ENCODE assay signal across 9 mouse cellular contexts in genomic region chr10:95681058-95681440, GRCm38 (mm10). TPM values are rescaled to one million over a fixed set of nuclear protein-coding genes. Genes with fewer than 3 reads are reported as not detected.
DNase-seq lines count a peak whose midpoint lies in the region; ATAC-seq lines count a peak whose summit lies in the region.
"Had no signal": no experiment of that assay in that cellular context is flagged by ENCODE, and none has a peak within 500 bp of the region (broad histone marks: within the 10 kb centered on the region; RNA-seq: fewer than 3 reads in every experiment).

No protein-coding gene starts in this region.

- no peaks in the 10 kb centered on the region for H3K9me3 ChIP-seq in heart, embryonic 15.5 days (replicated peaks)
- no peaks in the 10 kb centered on the region for H3K9me3 ChIP-seq in limb, embryonic 13.5 days
- no peaks in the 10 kb centered on the region for H3K9me3 ChIP-seq in neural tube, embryonic 15.5 days (replicated peaks)

- no peaks in the 10 kb centered on the region for H3K27me3 ChIP-seq in heart, embryonic 15.5 days
- no peaks in the 10 kb centered on the region for H3K27me3 ChIP-seq in limb, embryonic 13.5 days
- no peaks in the 10 kb centered on the region for H3K27me3 ChIP-seq in neural tube, embryonic 15.5 days (replicated peaks)

- peaks cover 23% of the 10 kb centered on the region for H3K4me1 ChIP-seq in heart, embryonic 15.5 days (replicated peaks)
- H3K4me1 ChIP-seq in limb, embryonic 13.5 days: peaks cover 20% of the 10 kb centered on the region
- H3K4me1 ChIP-seq in neural tube, embryonic 15.5 days: peaks cover 24% of the 10 kb centered on the region

- peak overlapping the region; percentile 21 for H3K4me3 ChIP-seq in heart, embryonic 15.5 days
- peak overlapping the region; percentile 15 for H3K4me3 ChIP-seq in limb, embryonic 13.5 days
- 0 out of 2 replicates have a peak overlapping the region, but pooled peaks have one; percentile 8 for H3K4me3 ChIP-seq in neural tube, embryonic 15.5 days (replicated peaks)

- ATAC-seq in heart, embryonic 15.5 days (replicated peaks; ENCODE audit: insufficient number of reproducible peaks, insufficient read depth, low FRiP score, low read depth): peak; percentile 52; the same call in 1 of the 2 replicates
- ATAC-seq in limb, embryonic 13.5 days (ENCODE audit: low FRiP score, low read depth): no peak
- no peak for ATAC-seq in neural tube, embryonic 15.5 days (ENCODE audit: low FRiP score)

- H3K36me3 ChIP-seq in heart, embryonic 15.5 days: no peaks in the 10 kb centered on the region
- no peaks in the 10 kb centered on the region for H3K36me3 ChIP-seq in limb, embryonic 13.5 days
- H3K36me3 ChIP-seq in neural tube, embryonic 15.5 days: no peaks in the 10 kb centered on the region

- WGBS in heart, embryonic 15.5 days: 59% methylated on average over 7 of the region's 7 CpGs
- 60% methylated on average over 7 of the region's 7 CpGs for WGBS in limb, embryonic 13.5 days
- WGBS in neural tube, embryonic 15.5 days: 57% methylated on average over 7 of the region's 7 CpGs

- peak overlapping the region; percentile 46; the same call in 1 of the 2 replicates for H3K27ac ChIP-seq in heart, embryonic 15.5 days
- no peak overlapping the region for H3K27ac ChIP-seq in limb, embryonic 13.5 days
- no peak overlapping the region for H3K27ac ChIP-seq in neural tube, embryonic 15.5 days (replicated peaks)

- DNase-seq in thymus, postnatal 4 days: peak; percentile 37
- DNase-seq in thymus, postnatal 36 days: no peak
- no peak for DNase-seq in layer of hippocampus, postnatal 25 days (ENCODE audit: extremely low spot score in 1 of 2, low spot score in 1 of 2)
- no peak for DNase-seq in right cerebral cortex, postnatal 25 days
- no peak for DNase-seq in right cerebral cortex, adult 2 months (ENCODE audit: low spot score in 2 of 2)

- no peak overlapping the region for H3K9ac ChIP-seq in heart, embryonic 15.5 days
- no peak overlapping the region for H3K9ac ChIP-seq in limb, embryonic 13.5 days
- no peak overlapping the region for H3K9ac ChIP-seq in neural tube, embryonic 15.5 days (replicated peaks)

- peak overlapping the region; percentile 44 for H3K4me2 ChIP-seq in heart, embryonic 15.5 days
- peak overlapping the region; percentile 48 for H3K4me2 ChIP-seq in limb, embryonic 13.5 days (replicated peaks)
- peak overlapping the region; percentile 45 for H3K4me2 ChIP-seq in neural tube, embryonic 15.5 days

RNA-seq across cellular contexts. Expression of gene Anapc15-ps, which starts 7.8 kb away (rescaled TPM):
- polyA plus RNA-seq in heart, embryonic 15.5 days (2015; fragmentation: Nextera tagmentation; extraction: Ambion mirVana): not detected in 2 replicates
- 0.43 TPM in 1 of 2 replicates, not detected in the other for polyA plus RNA-seq in limb, embryonic 13.5 days (2015; fragmentation: Nextera tagmentation; extraction: Ambion mirVana)
- not detected in 2 replicates for polyA plus RNA-seq in neural tube, embryonic 15.5 days (2015; fragmentation: Nextera tagmentation; extraction: Ambion mirVana)
- total RNA-seq in layer of hippocampus, postnatal 25 days (2021): not detected
- polyA plus RNA-seq: cortical plate, adult 2 months had no signal
